Mouse (Mus musculus) bone marrow, adult 2 months (tissue): Measurements from ENCODE around the gene Mecom. TPM values are rescaled to one million over a fixed set of nuclear protein-coding genes. Genes with fewer than 3 reads are reported as not detected.

Experiments
- H3K27ac ChIP-seq: fragments of 200-500 bp; 2 replicates; pipeline ENCODE4 v1.5.1; 2012; ENCODE audit warnings: low read depth, mild to moderate bottlenecking, control low read depth, inconsistent platforms, low read length; ENCODE audit not compliant: control insufficient read depth, poor library complexity, insufficient read depth
- H3K4me1 ChIP-seq: fragments of 200-500 bp; 2 replicates; pipeline ENCODE4 v1.6.1; 2011; ENCODE audit warnings: low read length; ENCODE audit not compliant: control insufficient read depth, insufficient read depth
- H3K4me3 ChIP-seq: fragments of 200-500 bp; replicated peaks from 2 replicates; pipeline ENCODE3; 2011; ENCODE audit warnings: mild to moderate bottlenecking, low read depth, low read length, control low read depth; ENCODE audit not compliant: control insufficient read depth
- CTCF ChIP-seq: fragments of 200-500 bp; IDR thresholded peaks from 2 replicates; pipeline ENCODE4 v1.5.1; 2011; ENCODE audit warnings: low read length, control low read depth; ENCODE audit not compliant: control insufficient read depth, insufficient read depth
- POLR2A ChIP-seq: fragments of 200-500 bp; IDR thresholded peaks from 2 replicates; pipeline ENCODE4 v1.6.1; 2011; ENCODE audit warnings: low read depth, mild to moderate bottlenecking, control low read depth, low read length, borderline replicate concordance; ENCODE audit not compliant: control insufficient read depth
- WGBS: fragments of 180-500 bp; shearing (Covaris S2); methylation state at CpG from one replicate; pipeline ENCODE4 v1.1.7; 2018; 5-methylcytosine and 5-hydroxymethylcytosine counted together
- polyA plus RNA-seq: library from polyadenylated mRNA; stranded (reverse); fragments of >200 nt; gene quantifications from 2 replicates; pipeline ENCODE4 v1.2.4, GENCODE M21; 2011; ENCODE audit warnings: low replicate concordance; ENCODE audit not compliant: missing spikeins, insufficient read depth, insufficient read length

Mecom gene
- polyA plus RNA-seq, 1 experiment: 0.70 TPM

DNA sequence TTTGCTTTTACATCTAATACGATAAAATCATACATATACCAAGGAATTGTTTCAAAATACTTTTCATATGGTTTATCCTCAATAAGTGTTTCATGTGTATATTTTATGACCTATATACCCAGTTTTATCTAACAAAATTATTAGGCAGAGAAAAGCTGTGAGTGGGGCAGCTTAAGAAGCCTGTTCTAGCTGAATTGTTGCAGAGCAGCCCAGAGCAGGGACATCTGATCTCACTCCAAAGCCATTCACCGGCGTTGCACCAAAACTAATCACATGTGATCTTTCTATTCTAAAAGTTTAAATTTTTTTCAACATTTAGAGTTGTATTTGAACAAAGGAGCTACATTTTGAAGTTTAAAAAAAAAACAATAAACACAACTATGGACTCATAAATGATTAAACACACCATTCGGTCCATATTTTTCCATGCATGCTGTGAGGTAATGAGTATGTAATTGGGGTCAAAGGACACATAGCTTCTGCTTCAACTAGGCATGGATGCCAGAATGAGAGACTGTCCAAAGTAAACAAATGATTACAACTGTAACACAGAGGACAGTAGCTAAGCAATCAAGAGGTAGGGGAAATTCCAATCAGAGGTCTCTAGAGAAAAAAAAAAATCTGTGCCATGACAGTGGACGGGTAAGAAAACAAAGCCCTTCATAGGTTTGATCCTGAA is 64.7 kb downstream of the Mecom start:
- Histone ChIP-seq H3K4me1 (no peaks in the 10 kb centered on the region), H3K4me3 (no peak overlapping the region), H3K27ac (no peak overlapping the region)
- 85% methylated on average over 5 of the region's 5 CpGs for WGBS
- TF ChIP-seq CTCF: no peak
- no peak for TF ChIP-seq POLR2A

DNA sequence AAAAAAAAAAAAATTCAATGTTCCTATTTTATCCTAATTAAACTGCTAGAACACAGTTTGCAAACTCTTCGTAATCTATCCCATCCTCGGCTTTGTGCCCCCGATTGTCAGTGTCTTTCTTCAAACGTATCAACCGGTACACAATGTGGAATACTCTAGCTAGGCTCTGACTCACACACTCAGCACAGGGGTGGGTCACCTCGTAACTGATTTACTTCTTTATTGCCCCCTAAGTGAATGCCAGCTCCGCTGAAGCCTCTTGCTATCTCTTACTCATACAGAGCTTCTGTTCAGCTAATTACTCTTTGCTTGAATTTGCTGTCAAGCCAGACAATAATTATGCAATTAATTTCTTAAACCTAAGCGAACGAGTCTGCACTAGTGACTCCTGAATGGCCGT is 66.1 kb downstream of the Mecom start:
- TF ChIP-seq CTCF (no peak), POLR2A (no peak)
- Histone ChIP-seq H3K4me1 (no peaks in the 10 kb centered on the region), H3K27ac (no peak overlapping the region), H3K4me3 (no peak overlapping the region)
- WGBS: 81% methylated on average over 10 of the region's 10 CpGs

DNA sequence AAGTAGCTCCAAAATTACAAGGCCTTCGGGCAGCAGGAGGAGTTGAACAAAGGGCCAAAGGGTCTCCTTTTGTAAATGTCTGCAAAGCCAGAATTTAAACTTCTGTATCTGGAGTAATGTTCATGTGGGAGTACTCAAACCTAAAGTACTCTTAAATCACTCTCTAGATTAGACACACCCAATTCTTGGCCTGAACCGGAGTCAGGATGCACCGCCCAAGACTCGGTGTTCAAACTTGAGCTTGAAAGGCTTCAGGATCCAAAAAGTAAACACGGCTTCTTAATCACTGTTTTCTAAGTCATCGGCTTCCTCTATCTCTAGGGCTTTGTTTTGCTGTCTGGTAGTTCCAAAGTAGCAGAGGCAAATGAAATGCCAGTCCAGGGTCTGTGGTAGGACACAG is 67.3 kb downstream of the Mecom start:
- TF ChIP-seq POLR2A: no peak
- no peak for TF ChIP-seq CTCF
- Histone ChIP-seq H3K4me1 (no peaks in the 10 kb centered on the region), H3K4me3 (no peak overlapping the region), H3K27ac (no peak overlapping the region)
- 83% methylated on average over 6 of the region's 6 CpGs for WGBS

DNA sequence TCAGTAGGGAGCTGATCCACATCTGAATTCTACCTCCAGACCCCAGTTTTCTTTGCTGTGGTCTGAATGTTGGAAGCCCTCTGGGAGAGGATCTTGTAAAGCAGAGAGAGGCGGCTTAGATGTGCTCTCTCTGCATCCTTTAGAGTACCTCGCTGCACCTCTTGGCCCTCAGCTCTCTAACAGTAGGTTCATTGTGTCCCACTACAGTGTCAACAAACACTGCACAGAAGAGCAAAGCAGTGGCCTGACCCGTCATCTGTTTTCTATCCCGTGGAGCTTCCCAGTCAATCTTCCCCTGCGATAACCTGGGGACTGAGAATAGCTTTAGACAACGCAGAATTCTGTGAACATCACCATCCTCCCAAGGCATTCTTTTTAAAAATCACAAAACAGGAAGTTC is 69.6 kb downstream of the Mecom start:
- Histone ChIP-seq H3K4me1 (no peaks in the 10 kb centered on the region), H3K4me3 (no peak overlapping the region), H3K27ac (no peak overlapping the region)
- 65% methylated on average over 6 of the region's 6 CpGs for WGBS
- TF ChIP-seq CTCF: no peak
- no peak for TF ChIP-seq POLR2A

DNA sequence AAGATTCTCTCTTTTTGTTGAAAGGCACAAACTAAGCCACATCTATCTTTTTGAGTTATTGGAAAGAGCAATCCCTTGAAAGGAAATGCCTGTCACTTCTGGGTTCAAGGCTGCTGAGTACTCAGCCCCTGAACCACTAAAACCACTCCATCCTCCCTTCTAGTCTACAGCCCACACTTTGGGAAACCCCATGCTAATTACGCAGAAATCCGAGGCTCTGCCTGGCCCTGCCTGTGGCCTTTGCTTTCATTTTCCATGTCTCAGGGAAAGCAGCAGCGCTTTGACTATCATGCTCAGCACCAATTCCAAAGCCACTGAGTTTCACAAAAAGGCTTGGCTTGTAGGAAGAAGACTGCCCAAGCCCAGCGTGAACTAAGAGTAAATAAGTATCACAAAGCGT is 70.8 kb downstream of the Mecom start:
- no peak overlapping the region; the same call in 1 of the 2 replicates for H3K27ac ChIP-seq
- 39% methylated on average over 5 of the region's 5 CpGs for WGBS
- TF ChIP-seq CTCF: no peak
- TF ChIP-seq POLR2A: no peak
- no peaks in the 10 kb centered on the region for H3K4me1 ChIP-seq
- no peak overlapping the region for H3K4me3 ChIP-seq

DNA sequence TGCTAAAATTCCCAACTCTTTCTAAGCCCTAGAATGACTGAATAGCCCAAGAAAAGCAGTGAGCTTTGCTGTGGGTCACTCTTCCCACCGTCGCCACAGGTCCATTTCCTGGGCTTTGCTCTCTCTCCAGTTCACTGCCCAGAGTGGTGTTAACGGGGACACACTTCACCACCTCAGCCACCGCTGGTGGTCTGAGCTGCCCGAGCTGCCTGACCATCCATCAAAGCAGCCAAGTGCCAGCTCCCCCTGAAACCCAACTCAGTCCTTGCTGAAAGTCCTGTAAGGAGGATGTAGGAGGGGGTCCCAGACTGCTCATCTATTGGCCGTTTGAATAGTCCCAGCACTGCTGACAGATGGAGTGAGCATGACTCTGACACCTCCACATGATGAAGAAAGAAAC is 72.2 kb downstream of the Mecom start:
- TF ChIP-seq POLR2A (no peak), CTCF (no peak)
- Histone ChIP-seq H3K27ac (no peak overlapping the region), H3K4me3 (no peak overlapping the region), H3K4me1 (no peaks in the 10 kb centered on the region)
- 72% methylated on average over 6 of the region's 6 CpGs for WGBS

DNA sequence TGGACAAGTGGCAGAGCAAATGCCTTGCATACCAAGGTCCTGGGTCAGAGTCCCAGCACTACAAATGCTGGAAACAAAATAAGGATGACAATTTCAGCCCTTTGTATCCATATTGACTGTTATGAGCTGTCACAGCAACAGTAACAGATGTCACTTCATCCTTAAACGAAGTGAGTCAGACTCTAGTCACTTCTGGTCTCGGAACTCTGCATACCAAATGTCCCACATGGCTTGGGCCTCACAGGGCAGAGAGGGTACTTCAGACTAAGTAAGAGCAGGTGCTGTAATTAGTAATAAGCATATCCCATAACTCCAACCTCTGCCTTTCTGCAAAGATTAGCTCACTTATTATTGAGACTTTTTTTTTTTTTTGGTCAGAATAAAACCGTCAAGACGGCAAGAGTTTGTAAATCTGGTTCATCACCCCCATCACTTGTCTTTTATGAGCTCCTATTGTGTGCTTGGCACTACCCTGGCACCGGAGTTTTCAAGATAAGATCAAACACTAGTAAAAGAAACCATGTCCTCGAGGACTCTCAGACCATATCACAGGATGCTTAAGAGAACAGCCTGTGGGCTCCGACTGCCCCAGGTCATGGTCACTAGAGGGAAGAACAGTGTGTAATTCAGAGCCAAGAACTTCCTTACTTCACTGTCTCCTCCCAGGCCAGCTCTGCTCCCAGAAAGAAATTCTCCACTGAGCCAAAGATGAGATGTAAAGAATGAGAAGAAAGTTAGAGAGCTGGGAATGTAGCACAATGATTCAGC is 79.6 kb downstream of the Mecom start:
- 71% methylated on average over 7 of the region's 7 CpGs for WGBS
- no peak for TF ChIP-seq POLR2A
- TF ChIP-seq CTCF: no peak
- no peaks in the 10 kb centered on the region for H3K4me1 ChIP-seq
- no peak overlapping the region for H3K4me3 ChIP-seq
- H3K27ac ChIP-seq: no peak overlapping the region

DNA sequence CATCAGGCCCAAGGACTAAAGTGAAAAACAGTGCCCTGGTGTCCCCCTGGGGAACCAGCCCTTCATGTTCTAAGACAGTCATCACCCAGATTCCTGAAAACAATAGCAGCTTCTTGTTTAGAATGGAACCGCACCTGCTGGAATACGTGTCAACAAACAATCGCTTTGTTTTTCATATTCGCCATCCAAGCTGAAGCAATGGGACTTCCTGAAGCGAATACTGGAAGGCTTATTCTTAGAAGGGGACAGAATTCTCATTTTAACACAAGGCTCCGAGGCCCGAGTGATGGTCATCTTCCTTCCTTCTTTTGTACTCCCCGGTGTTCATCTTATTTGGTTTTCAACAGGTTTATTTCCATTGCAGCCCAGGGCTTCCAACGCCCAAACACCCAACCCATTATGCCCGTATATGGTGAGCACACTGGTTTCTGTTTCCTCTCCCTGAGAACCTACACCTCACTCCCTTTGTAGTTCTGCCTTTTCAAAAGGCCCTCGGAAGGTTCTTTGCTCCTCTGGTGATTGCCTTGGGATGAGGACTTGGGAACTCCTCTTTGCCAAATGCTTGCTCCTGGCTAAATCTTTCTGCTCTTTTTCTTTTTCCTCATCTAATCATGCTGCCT is 81.7 kb downstream of the Mecom start:
- Histone ChIP-seq H3K4me1 (no peaks in the 10 kb centered on the region), H3K4me3 (no peak overlapping the region), H3K27ac (no peak overlapping the region)
- no peak for TF ChIP-seq CTCF
- no peak for TF ChIP-seq POLR2A
- 47% methylated on average over 11 of the region's 11 CpGs for WGBS
